Mouse (Mus musculus) brain, embryonic 14.5 days (tissue): ENCODE results near the gene Fstl3.

Experiments used
- CTCF ChIP-seq: fragments of 200-500 bp; IDR thresholded peaks from 2 replicates; pipeline ENCODE4 v1.5.1; 2012; ENCODE audit warnings: inconsistent platforms, mild to moderate bottlenecking, moderate library complexity, borderline replicate concordance; ENCODE audit not compliant: insufficient read depth, insufficient read length; ENCODE audit errors: extremely low read depth
- POLR2A ChIP-seq: fragments of 200-500 bp; IDR thresholded peaks from 2 replicates; pipeline ENCODE4 v1.6.1; 2012; ENCODE audit warnings: mild to moderate bottlenecking, inconsistent platforms, borderline replicate concordance; ENCODE audit not compliant: poor library complexity, insufficient read depth, insufficient read length, severe bottlenecking; ENCODE audit errors: extremely low read depth

- TF ChIP-seq CTCF: no peak
- TF ChIP-seq POLR2A: peak; percentile 25; the same call in 1 of the 2 replicates
Observed at GRCm38 (mm10) chr10:79803716-79804323, 26.7 kb downstream of the Fstl3 start.
